22 mouse cellular contexts compared by ENCODE assay signal in genomic region chr13:93188738-93189137, GRCm38 (mm10). TPM values are rescaled to one million over a fixed set of nuclear protein-coding genes. Genes with fewer than 3 reads are reported as not detected.
DNase-seq lines count a peak whose midpoint lies in the region; ATAC-seq and TF ChIP-seq lines count a peak whose summit lies in the region.
"Had no signal": no experiment of that assay in that cellular context is flagged by ENCODE, and none has a peak within 500 bp of the region (broad histone marks: within the 10 kb centered on the region; RNA-seq: fewer than 3 reads in every experiment).

No protein-coding gene starts in this region.

- H3K4me3 ChIP-seq in heart, embryonic 14.5 days (ENCODE audit: control insufficient read depth in 1 of 2, insufficient read depth in 1 of 2, low read depth in 1 of 2, low read length in 2 of 2): no peak overlapping the region
- H3K4me3 ChIP-seq in lung, embryonic 16.5 days (ENCODE audit: low read length): no peak overlapping the region
- 0 out of 2 replicates have a peak overlapping the region, but pooled peaks have one; percentile 20 for H3K4me3 ChIP-seq in bone marrow macrophage, adult 2 months (ENCODE audit: insufficient read depth, low read length)
- H3K4me3 ChIP-seq in liver, embryonic 15.5 days (replicated peaks): no peak overlapping the region
- H3K4me3 ChIP-seq: forebrain, embryonic 12.5 days; hindbrain, embryonic 15.5 days; intestine, embryonic 15.5 days; left cerebral cortex, adult 2 months; midbrain, embryonic 15.5 days; myocyte had no signal

- H3K4me2 ChIP-seq in heart, embryonic 14.5 days (ENCODE audit: low read length): peak overlapping the region; percentile 46
- H3K4me2 ChIP-seq in lung, embryonic 16.5 days (ENCODE audit: low read depth, low read length): peak overlapping the region; percentile 40
- peak overlapping the region; percentile 21; the same call in 1 of the 2 replicates for H3K4me2 ChIP-seq in liver, embryonic 15.5 days
- H3K4me2 ChIP-seq: forebrain, embryonic 12.5 days; hindbrain, embryonic 15.5 days; intestine, embryonic 15.5 days; midbrain, embryonic 15.5 days had no signal

- intact Hi-C loops in heart, postnatal 25 days (cut with DNase I): no loop called here

- no peak for TF ChIP-seq POLR2A in bone marrow macrophage, adult 2 months (IDR thresholded peaks at IDR 0.05; ENCODE audit: borderline replicate concordance, low read depth, low read length)

- peaks cover 18% of the 10 kb centered on the region for H3K36me3 ChIP-seq in heart, embryonic 14.5 days (ENCODE audit: control insufficient read depth, insufficient read depth, low read length)
- no peaks in the 10 kb centered on the region for H3K36me3 ChIP-seq in lung, embryonic 16.5 days (ENCODE audit: control insufficient read depth, insufficient read depth, low read length)
- peaks cover 18% of the 10 kb centered on the region for H3K36me3 ChIP-seq in liver, embryonic 15.5 days (replicated peaks)
- H3K36me3 ChIP-seq: intestine, embryonic 15.5 days; midbrain, embryonic 15.5 days had no signal

- no peaks in the 10 kb centered on the region for H3K9me3 ChIP-seq in heart, embryonic 14.5 days (ENCODE audit: control insufficient read depth, low read length)
- no peaks in the 10 kb centered on the region for H3K9me3 ChIP-seq in lung, embryonic 16.5 days (ENCODE audit: control insufficient read depth, low read length)
- H3K9me3 ChIP-seq in liver, embryonic 15.5 days (replicated peaks): no peaks in the 10 kb centered on the region
- H3K9me3 ChIP-seq: forebrain, embryonic 12.5 days; hindbrain, embryonic 15.5 days; intestine, embryonic 15.5 days; midbrain, embryonic 15.5 days had no signal

- TF ChIP-seq CTCF in bone marrow macrophage, adult 2 months (IDR thresholded peaks at IDR 0.05; ENCODE audit: low read depth, low read length): no peak

- WGBS in heart, embryonic 14.5 days: 86% methylated on average over 3 of the region's 3 CpGs
- WGBS in lung, embryonic 16.5 days: 67% methylated on average over 3 of the region's 3 CpGs
- 65% methylated on average over 3 of the region's 3 CpGs for WGBS in liver, embryonic 15.5 days (ENCODE audit: insufficient replicate concordance)

- H3K4me1 ChIP-seq in heart, embryonic 14.5 days (ENCODE audit: control insufficient read depth in 2 of 2, insufficient read depth in 2 of 2, low read length in 2 of 2): peaks cover 0 to 14% of the 10 kb centered on the region in 2 experiments; a peak in 3 of 4 replicates
- peaks cover 16% of the 10 kb centered on the region for H3K4me1 ChIP-seq in lung, embryonic 16.5 days (replicated peaks; ENCODE audit: control insufficient read depth, insufficient read depth, low read length)
- H3K4me1 ChIP-seq in bone marrow macrophage, adult 2 months (ENCODE audit: control insufficient read depth, insufficient read depth, low read length): peaks cover 16% of the 10 kb centered on the region
- peaks cover 26% of the 10 kb centered on the region for H3K4me1 ChIP-seq in liver, embryonic 15.5 days (replicated peaks)
- H3K4me1 ChIP-seq: intestine, embryonic 15.5 days had no signal

- no peak overlapping the region for H3K9ac ChIP-seq in heart, embryonic 14.5 days (ENCODE audit: low read length)
- H3K9ac ChIP-seq in lung, embryonic 16.5 days (ENCODE audit: low read length): no peak overlapping the region
- H3K9ac ChIP-seq in liver, embryonic 15.5 days: no peak overlapping the region
- H3K9ac ChIP-seq: forebrain, embryonic 12.5 days; hindbrain, embryonic 15.5 days; intestine, embryonic 15.5 days; midbrain, embryonic 15.5 days had no signal

- H3K27me3 ChIP-seq in heart, embryonic 14.5 days (ENCODE audit: control insufficient read depth, insufficient read depth, low read length): no peaks in the 10 kb centered on the region
- no peaks in the 10 kb centered on the region for H3K27me3 ChIP-seq in lung, embryonic 16.5 days (ENCODE audit: control insufficient read depth, insufficient read depth, low read depth, low read length)
- no peaks in the 10 kb centered on the region for H3K27me3 ChIP-seq in liver, embryonic 15.5 days
- H3K27me3 ChIP-seq: forebrain, embryonic 12.5 days; hindbrain, embryonic 15.5 days; intestine, embryonic 15.5 days; midbrain, embryonic 15.5 days had no signal

- no peak for DNase-seq in heart, postnatal 25 days (ENCODE audit: low spot score)
- no peak for DNase-seq in lung, adult 18-20 months
- no peak for DNase-seq in ovary, postnatal 36 days (ENCODE audit: low spot score)
- DNase-seq in cerebellum, adult 9-10 months: no peak
- DNase-seq: adrenal gland, adult 8-10 months; cerebellum, postnatal 10 days; kidney, adult 9 months; kidney, postnatal 4 days; layer of hippocampus, adult 9-11 months; left cerebral cortex, postnatal 4 days; thymus, postnatal 4 days had no signal

- ATAC-seq in heart, embryonic 14.5 days (ENCODE audit: insufficient number of reproducible peaks, insufficient read depth, low FRiP score, low read depth): no peak
- ATAC-seq in lung, embryonic 16.5 days (ENCODE audit: low read depth): no peak
- no peak for ATAC-seq in liver, embryonic 15.5 days (ENCODE audit: insufficient read depth)
- ATAC-seq: intestine, embryonic 15.5 days; midbrain, embryonic 15.5 days had no signal

- peak overlapping the region in 1 of 2 experiments; percentile 37; a peak in 1 of 4 replicates for H3K27ac ChIP-seq in heart, embryonic 14.5 days (replicated peaks in 1 of 2; ENCODE audit: control insufficient read depth in 1 of 2, insufficient read depth in 1 of 2, low read depth in 2 of 2, low read length in 2 of 2)
- peak overlapping the region; percentile 56 for H3K27ac ChIP-seq in lung, embryonic 16.5 days (ENCODE audit: low read length)
- no peak overlapping the region for H3K27ac ChIP-seq in bone marrow macrophage, adult 2 months (ENCODE audit: insufficient read depth, low read depth, low read length)
- no peak overlapping the region; the same call in 1 of the 2 replicates for H3K27ac ChIP-seq in liver, embryonic 15.5 days (replicated peaks)
- H3K27ac ChIP-seq: forebrain, embryonic 12.5 days; hindbrain, embryonic 15.5 days; intestine, embryonic 15.5 days; left cerebral cortex, adult 2 months; midbrain, embryonic 15.5 days had no signal

RNA-seq across cellular contexts. Expression of gene Tent2, which starts 3.4 kb away (rescaled TPM):
- polyA plus RNA-seq in heart, embryonic 14.5 days (2014; fragmentation: Nextera tagmentation; extraction: Ambion mirVana): 45.7 and 48.0 TPM in 2 replicates
- 10 to 100 TPM; 12.0 to 12.3 TPM for total RNA-seq in heart, postnatal 25 days (2021)
- 52.6 and 55.4 TPM in 2 replicates for polyA plus RNA-seq in lung, embryonic 16.5 days (2015; fragmentation: Nextera tagmentation; extraction: Ambion mirVana)
- polyA plus RNA-seq in bone marrow macrophage, adult 2 months (2012; ENCODE audit: insufficient read depth, insufficient read length, missing spikeins): 117 and 162 TPM in 2 replicates
- polyA plus RNA-seq in liver, embryonic 15.5 days (2015; fragmentation: Nextera tagmentation; extraction: Ambion mirVana): 31.7 and 33.8 TPM in 2 replicates

RNA-seq across cellular contexts. Expression of gene Cmya5, which starts 44.2 kb away (rescaled TPM):
- polyA plus RNA-seq in heart, embryonic 14.5 days (2014; fragmentation: Nextera tagmentation; extraction: Ambion mirVana): 11.1 and 11.3 TPM in 2 replicates
- total RNA-seq in heart, postnatal 25 days (2021): 100 to 1,000 TPM; 286 to 303 TPM
- 0.36 and 0.64 TPM in 2 replicates for polyA plus RNA-seq in lung, embryonic 16.5 days (2015; fragmentation: Nextera tagmentation; extraction: Ambion mirVana)
- polyA plus RNA-seq in bone marrow macrophage, adult 2 months (2012; ENCODE audit: insufficient read depth, insufficient read length, missing spikeins): 0.04 TPM in 1 of 2 replicates, not detected in the other
- polyA plus RNA-seq in liver, embryonic 15.5 days (2015; fragmentation: Nextera tagmentation; extraction: Ambion mirVana): 0.07 and 0.12 TPM in 2 replicates
- total RNA-seq: granulocyte monocyte progenitor cell, adult 5-6 weeks had no signal
